Mouse (Mus musculus): ENCODE data around the gene Lbhd2. TPM values are rescaled to one million over a fixed set of nuclear protein-coding genes. Genes with fewer than 3 reads are reported as not detected.

Gene Lbhd2
- total and polyA plus RNA-seq, 3 experiments: not detected

DNA sequence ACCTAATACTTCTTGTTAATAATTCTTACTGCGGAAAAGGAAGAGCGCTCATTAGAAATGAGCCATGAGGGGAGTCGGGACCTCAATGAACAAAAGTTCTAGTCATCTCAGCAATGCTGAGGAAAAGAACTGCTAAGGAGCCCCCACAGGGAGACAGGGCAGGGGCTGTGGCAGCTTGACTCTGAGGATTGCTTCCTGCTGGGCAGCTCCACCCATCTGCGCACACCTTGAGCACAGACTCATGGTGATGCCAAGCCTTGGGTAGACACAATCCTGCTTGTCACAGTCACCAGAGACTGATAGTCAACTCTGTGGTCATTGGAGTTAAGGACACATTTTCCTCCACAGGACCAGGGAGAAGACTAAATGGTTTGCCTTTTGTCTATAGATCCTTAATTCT, 19.5 kb upstream of the Lbhd2 start:
- H3K9ac ChIP-seq (ENCODE audit: insufficient read depth, low read depth): no peak overlapping the region
- no peak overlapping the region for H3K4me3 ChIP-seq (replicated peaks in 1 of 3; ENCODE audit: low read depth in 2 of 3, low read length in 2 of 3, poor library complexity in 1 of 3)
- peaks cover 21% of the 10 kb centered on the region for H3K27me3 ChIP-seq (replicated peaks)
- in situ Hi-C loops (cut with MboI; ENCODE audit: low pct_ligation_motif_present, low pct_unique_long_range_greater_than_20kb, low sequenced_read_pairs) (no loop called here), dilution Hi-C loops (cut with MboI; ENCODE audit: extremely low pct_ligation_motif_present, extremely low pct_unique_long_range_greater_than_20kb, low sequenced_read_pairs) (no loop called here)
- H3K36me3 ChIP-seq (replicated peaks in 1 of 2; ENCODE audit: control insufficient read depth in 1 of 2, insufficient read depth in 1 of 2, low read length in 1 of 2): no peaks in the 10 kb centered on the region
- DNase-seq (ENCODE audit: extremely low read depth): no peak
- H3K9me3 ChIP-seq (replicated peaks; ENCODE audit: low read length): peaks cover 2% of the 10 kb centered on the region
- H3K4me1 ChIP-seq (ENCODE audit: control insufficient read depth in 1 of 2, insufficient read depth in 2 of 2): peaks cover 6 to 7% of the 10 kb centered on the region in 2 experiments; a peak in 3 of 4 replicates
- TF ChIP-seq ELF1 (IDR thresholded peaks at IDR 0.05; ENCODE audit: low read depth, low read length): no peak
- TF ChIP-seq POLR2AphosphoS2 (IDR thresholded peaks at IDR 0.05; ENCODE audit: low read depth, low read length): no peak
- no peak for TF ChIP-seq UBTF (IDR thresholded peaks at IDR 0.05; ENCODE audit: low read depth, low read length)
- TF ChIP-seq HCFC1 (IDR thresholded peaks at IDR 0.05; ENCODE audit: low read depth, low read length): no peak
- TF ChIP-seq EP300 (IDR thresholded peaks at IDR 0.05; ENCODE audit: low read length): no peak
- no peak for TF ChIP-seq POLR2A (IDR thresholded peaks at IDR 0.05; ENCODE audit: low read depth, low read length)
- no peak for TF ChIP-seq NRF1 (IDR thresholded peaks at IDR 0.05; ENCODE audit: low read depth, low read length)
- no peak for TF ChIP-seq NELFE (IDR thresholded peaks at IDR 0.05; ENCODE audit: low read depth, low read length)
- no peak for TF ChIP-seq TBP (conservative IDR thresholded peaks at IDR 0.05; ENCODE audit: low read depth, low read length)
- no peak for TF ChIP-seq ZKSCAN1 (IDR thresholded peaks at IDR 0.05; ENCODE audit: borderline replicate concordance, low read depth, low read length)
- TF ChIP-seq ZC3H11A (IDR thresholded peaks at IDR 0.05; ENCODE audit: low read depth, low read length): no peak
- no peak for TF ChIP-seq ETS1 (conservative IDR thresholded peaks at IDR 0.05; ENCODE audit: low read depth, low read length)
- no peak for TF ChIP-seq MAZ (IDR thresholded peaks at IDR 0.05; ENCODE audit: low read depth, low read length)
- H3K4me2 ChIP-seq (ENCODE audit: insufficient read depth, low read depth, poor library complexity, severe bottlenecking): no peak overlapping the region
- H3K27ac ChIP-seq (ENCODE audit: insufficient read depth, low read depth): no peak overlapping the region
- no peaks in the 10 kb centered on the region for H3K79me2 ChIP-seq (replicated peaks; ENCODE audit: control insufficient read depth, extremely low read depth, insufficient read depth, poor library complexity, severe bottlenecking)

GRCm38 (mm10) chr12:111394008-111394407, 12.6 kb upstream of the Lbhd2 start:
- Histone ChIP-seq H3K27ac (ENCODE audit: insufficient read depth, low read depth) (no peak overlapping the region), H3K4me1 (ENCODE audit: control insufficient read depth in 1 of 2, insufficient read depth in 2 of 2) (no peaks in the 10 kb centered on the region), H3K4me3 (replicated peaks in 1 of 3; ENCODE audit: low read depth in 2 of 3, low read length in 2 of 3, poor library complexity in 1 of 3) (no peak overlapping the region), H3K9me3 (replicated peaks; ENCODE audit: low read length) (peaks cover 5% of the 10 kb centered on the region), H3K9ac (ENCODE audit: insufficient read depth, low read depth) (no peak overlapping the region), H3K36me3 (replicated peaks in 1 of 2; ENCODE audit: control insufficient read depth in 1 of 2, insufficient read depth in 1 of 2, low read length in 1 of 2) (no peaks in the 10 kb centered on the region), H3K27me3 (replicated peaks) (peaks cover 45% of the 10 kb centered on the region), H3K79me2 (replicated peaks; ENCODE audit: control insufficient read depth, extremely low read depth, insufficient read depth, poor library complexity, severe bottlenecking) (no peaks in the 10 kb centered on the region), H3K4me2 (ENCODE audit: insufficient read depth, low read depth, poor library complexity, severe bottlenecking) (no peak overlapping the region)
- dilution Hi-C loops (cut with MboI; ENCODE audit: extremely low pct_ligation_motif_present, extremely low pct_unique_long_range_greater_than_20kb, low sequenced_read_pairs) (no loop called here), in situ Hi-C loops (cut with MboI; ENCODE audit: low pct_ligation_motif_present, low pct_unique_long_range_greater_than_20kb, low sequenced_read_pairs) (no loop called here)
- no peak for DNase-seq (ENCODE audit: extremely low read depth)
- TF ChIP-seq SIN3A (IDR thresholded peaks at IDR 0.05; ENCODE audit: low read length): no peak
- no peak for TF ChIP-seq EP300 (IDR thresholded peaks at IDR 0.05; ENCODE audit: low read length)
- no peak for TF ChIP-seq JUN (IDR thresholded peaks at IDR 0.05; ENCODE audit: insufficient read depth, low read depth, low read length)
